Mouse (Mus musculus): ENCODE measurements around the gene Tbc1d10a. TPM values are rescaled to one million over a fixed set of nuclear protein-coding genes. Genes with fewer than 3 reads are reported as not detected.

Gene Tbc1d10a
- 50.9 TPM for polyA plus RNA-seq (2021)

DNA sequence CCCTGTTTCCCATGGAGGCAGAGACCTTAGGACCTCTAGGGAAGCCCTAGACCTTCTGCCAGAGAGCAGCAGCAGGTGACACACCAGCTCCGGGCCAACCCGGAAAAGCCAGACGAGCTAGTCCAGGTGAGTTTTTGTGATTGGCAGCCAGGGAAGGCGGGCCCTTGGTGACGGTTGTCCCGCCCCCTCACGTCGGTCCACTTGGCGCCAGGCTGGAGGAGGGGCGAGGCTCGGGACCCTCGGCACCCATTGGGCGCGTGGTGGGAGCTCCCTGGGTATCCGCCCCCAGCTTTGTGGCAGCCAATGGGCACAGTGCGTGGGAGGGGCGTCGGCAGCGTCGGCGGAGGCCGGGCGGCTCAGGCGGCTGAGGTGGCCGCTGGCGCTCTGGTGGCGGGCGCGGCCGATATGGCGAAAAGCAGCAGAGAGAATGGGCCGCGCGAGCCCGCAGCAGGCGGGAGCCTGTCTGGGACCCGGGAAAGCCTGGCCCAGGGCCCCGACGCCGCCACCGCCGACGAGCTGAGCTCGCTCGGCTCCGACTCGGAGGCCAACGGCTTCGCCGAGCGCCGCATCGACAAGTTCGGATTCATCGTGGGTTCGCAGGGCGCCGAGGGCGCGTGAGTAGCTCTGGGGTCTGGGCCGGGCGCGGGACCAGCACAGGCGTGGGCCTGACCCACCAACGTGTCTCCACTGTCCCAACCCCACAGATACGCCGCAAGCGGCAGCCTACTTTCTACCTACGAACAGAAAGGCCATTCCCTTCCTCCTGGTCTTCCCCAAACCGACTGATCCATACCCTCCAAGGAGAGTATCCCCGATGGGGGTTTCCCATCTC lies at the start of gene Tbc1d10a:
Gene Tbc1d10a (plus strand): TSS at position 304 of the 832 bp plus-strand sequence.
- ChIA-PET POLR2A (interaction anchor here (0.9 to 2.0 kb wide), 6 partner anchors 10 to 100 kb away, joined by 3 to 6 read pairs (median 4); no protein-coding TSS in a partner anchor), CTCF (interaction anchor here (0.9 to 2.1 kb wide), 8 partner anchors 9 to 72 kb away, joined by 3 to 9 read pairs (median 4); no protein-coding TSS in a partner anchor)
- peak; percentile 83 for DNase-seq (ENCODE audit: low read depth, low spot score)
- ATAC-seq, result peak; percentile 85
- TF ChIP-seq CTCF (IDR thresholded peaks at IDR 0.05), result no peak
- no peaks in the 10 kb centered on the region for H3K27me3 ChIP-seq
- in situ Hi-C loops (cut with MboI; ENCODE audit: low pct_unique_long_range_greater_than_20kb), result no loop called here

GRCm38 (mm10) chr11:4138964-4139363 lies 47.6 kb upstream of the Tbc1d10a start:
- DNase-seq (ENCODE audit: low read depth, low spot score), result no peak
- POLR2A ChIA-PET, result interaction anchor here (1.1 kb wide), 1 partner anchor 29 kb away, joined by 3 read pairs; no protein-coding TSS in a partner anchor
- ATAC-seq, result no peak
- TF ChIP-seq CTCF (IDR thresholded peaks at IDR 0.05), result no peak
- H3K27me3 ChIP-seq, result no peaks in the 10 kb centered on the region
- CTCF ChIA-PET, result interaction anchor here (1.1 to 1.3 kb wide), 3 partner anchors 11 to 120 kb away, joined by 3 to 5 read pairs (median 3); no protein-coding TSS in a partner anchor
- in situ Hi-C loops (cut with MboI; ENCODE audit: low pct_unique_long_range_greater_than_20kb), result loop anchor here (5.0 to 10.0 kb wide), 2 partner anchors 78 to 296 kb away; partner anchors contain the start of gene Castor1

DNA sequence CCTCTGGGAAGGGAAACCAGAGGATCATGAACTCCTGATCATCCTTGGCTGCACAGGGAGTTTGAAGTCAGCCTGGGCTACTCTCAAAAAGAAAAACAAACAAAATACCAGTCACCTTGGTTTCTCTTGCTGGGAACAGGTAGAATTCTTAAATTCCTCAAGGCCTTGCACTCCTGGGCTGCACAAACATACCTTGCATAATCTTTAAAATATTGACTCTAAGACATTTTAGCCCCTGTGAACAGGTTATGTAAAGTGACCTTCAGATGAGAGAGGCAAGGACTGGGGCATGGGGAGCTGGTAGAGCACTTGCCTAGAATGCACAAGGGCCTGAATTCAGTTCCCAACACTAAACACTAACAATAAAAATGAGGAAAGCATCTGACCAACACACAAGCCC lies 45.1 kb upstream of the Tbc1d10a start:
- in situ Hi-C loops (cut with MboI; ENCODE audit: low pct_unique_long_range_greater_than_20kb), result no loop called here
- TF ChIP-seq CTCF (IDR thresholded peaks at IDR 0.05), result no peak
- POLR2A ChIA-PET, result no interaction called here
- DNase-seq (ENCODE audit: low read depth, low spot score) (no peak), ATAC-seq (no peak)
- CTCF ChIA-PET, result interaction anchor here (0.7 kb wide), 1 partner anchor 18 kb away, joined by 3 read pairs; no protein-coding TSS in a partner anchor
- H3K27me3 ChIP-seq, result no peaks in the 10 kb centered on the region

- DNase-seq (ENCODE audit: low read depth, low spot score) (no peak), ATAC-seq (no peak)
- TF ChIP-seq CTCF (IDR thresholded peaks at IDR 0.05), result no peak
- H3K27me3 ChIP-seq, result no peaks in the 10 kb centered on the region
- POLR2A ChIA-PET, result no interaction called here
- in situ Hi-C loops (cut with MboI; ENCODE audit: low pct_unique_long_range_greater_than_20kb), result no loop called here
- CTCF ChIA-PET, result interaction anchor here (0.7 kb wide), 1 partner anchor 17 kb away, joined by 3 read pairs; no protein-coding TSS in a partner anchor
Measured at GRCm38 (mm10) chr11:4142352-4142751, 44.2 kb upstream of the Tbc1d10a start.

GRCm38 (mm10) chr11:4143281-4144062 lies 43.1 kb upstream of the Tbc1d10a start:
- ATAC-seq (no peak), DNase-seq (ENCODE audit: low read depth, low spot score) (no peak)
- CTCF ChIA-PET, result interaction anchor here (1.3 kb wide), 1 partner anchor 9 kb away, joined by 3 read pairs; no protein-coding TSS in a partner anchor

DNA sequence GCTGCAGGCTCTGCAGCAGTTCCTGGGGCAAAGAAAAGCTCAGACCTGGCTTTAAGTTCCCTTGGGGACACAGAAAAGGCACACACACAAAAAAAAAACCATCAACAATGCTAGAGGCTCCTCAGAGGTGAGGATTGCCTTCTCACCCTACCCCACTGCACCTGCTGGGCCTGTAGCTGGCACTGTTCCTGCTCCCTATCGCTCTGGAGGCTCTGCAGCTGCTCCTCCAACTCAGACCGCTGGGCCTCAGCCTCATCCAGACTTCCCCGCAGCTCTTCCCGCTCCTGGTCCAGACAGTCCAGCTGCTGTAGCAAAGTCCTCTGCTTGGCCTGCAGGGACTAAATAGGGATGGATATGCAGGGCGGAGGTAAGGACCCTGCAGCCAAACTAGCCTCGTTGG lies 40.2 kb upstream of the Tbc1d10a start:
- ATAC-seq (no peak), DNase-seq (ENCODE audit: low read depth, low spot score) (no peak)
- POLR2A ChIA-PET, result no interaction called here
- in situ Hi-C loops (cut with MboI; ENCODE audit: low pct_unique_long_range_greater_than_20kb), result no loop called here
- CTCF ChIA-PET, result interaction anchor here (1.4 kb wide), 1 partner anchor 73 kb away, joined by 3 read pairs; no protein-coding TSS in a partner anchor
- no peaks in the 10 kb centered on the region for H3K27me3 ChIP-seq
- no peak for TF ChIP-seq CTCF (IDR thresholded peaks at IDR 0.05)

More at GRCm38 (mm10) chr11:4143281-4144062, 43.1 kb upstream of the Tbc1d10a start:
- no peak for TF ChIP-seq CTCF (IDR thresholded peaks at IDR 0.05)
- POLR2A ChIA-PET, result interaction anchor here (1.5 kb wide), 1 partner anchor 17 kb away, joined by 5 read pairs; the partner anchor contains the start of genes Ccdc157 and Sf3a1
- in situ Hi-C loops (cut with MboI; ENCODE audit: low pct_unique_long_range_greater_than_20kb), result no loop called here
- H3K27me3 ChIP-seq, result no peaks in the 10 kb centered on the region

- ChIA-PET CTCF (interaction anchor here (1.4 to 1.6 kb wide), 2 partner anchors 13 to 72 kb away, joined by 3 to 4 read pairs; no protein-coding TSS in a partner anchor), POLR2A (no interaction called here)
- H3K27me3 ChIP-seq, result no peaks in the 10 kb centered on the region
- TF ChIP-seq CTCF (IDR thresholded peaks at IDR 0.05), result no peak
- DNase-seq (ENCODE audit: low read depth, low spot score) (no peak), ATAC-seq (no peak)
- in situ Hi-C loops (cut with MboI; ENCODE audit: low pct_unique_long_range_greater_than_20kb), result no loop called here
Measured at GRCm38 (mm10) chr11:4147098-4147497, 39.5 kb upstream of the Tbc1d10a start.

DNA sequence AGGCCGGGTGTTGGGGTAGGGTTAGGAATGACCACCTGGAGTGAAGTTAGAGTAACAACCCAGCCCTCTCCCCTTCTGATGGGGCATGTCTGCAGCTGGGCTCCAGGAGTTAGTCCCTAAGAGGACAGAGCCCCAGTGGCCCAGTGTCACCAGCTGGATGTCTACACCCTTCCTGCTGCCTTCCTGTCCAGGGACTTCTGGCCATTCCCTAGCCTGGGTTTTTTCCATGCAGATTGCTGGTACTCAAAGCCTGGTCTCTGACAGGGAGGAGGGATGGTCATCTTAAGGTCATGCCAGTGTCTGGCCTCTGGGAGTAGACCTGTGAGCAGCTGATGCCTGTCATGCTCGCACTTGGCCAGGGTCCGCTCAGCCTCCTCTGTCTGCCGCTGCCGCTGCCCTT lies 38.5 kb upstream of the Tbc1d10a start:
- ATAC-seq (no peak), DNase-seq (ENCODE audit: low read depth, low spot score) (no peak)
- no peak for TF ChIP-seq CTCF (IDR thresholded peaks at IDR 0.05)
- ChIA-PET POLR2A (no interaction called here), CTCF (interaction anchor here (1.6 kb wide), 1 partner anchor 14 kb away, joined by 4 read pairs; no protein-coding TSS in a partner anchor)
- H3K27me3 ChIP-seq, result no peaks in the 10 kb centered on the region
- in situ Hi-C loops (cut with MboI; ENCODE audit: low pct_unique_long_range_greater_than_20kb), result no loop called here

GRCm38 (mm10) chr11:4148536-4149156 lies 37.9 kb upstream of the Tbc1d10a start:
- DNase-seq (ENCODE audit: low read depth, low spot score) (no peak), ATAC-seq (no peak)
- no peaks in the 10 kb centered on the region for H3K27me3 ChIP-seq
- in situ Hi-C loops (cut with MboI; ENCODE audit: low pct_unique_long_range_greater_than_20kb), result no loop called here
- ChIA-PET CTCF (interaction anchor here (1.6 kb wide), 1 partner anchor 15 kb away, joined by 4 read pairs; no protein-coding TSS in a partner anchor), POLR2A (no interaction called here)
- TF ChIP-seq CTCF (IDR thresholded peaks at IDR 0.05), result no peak

DNA sequence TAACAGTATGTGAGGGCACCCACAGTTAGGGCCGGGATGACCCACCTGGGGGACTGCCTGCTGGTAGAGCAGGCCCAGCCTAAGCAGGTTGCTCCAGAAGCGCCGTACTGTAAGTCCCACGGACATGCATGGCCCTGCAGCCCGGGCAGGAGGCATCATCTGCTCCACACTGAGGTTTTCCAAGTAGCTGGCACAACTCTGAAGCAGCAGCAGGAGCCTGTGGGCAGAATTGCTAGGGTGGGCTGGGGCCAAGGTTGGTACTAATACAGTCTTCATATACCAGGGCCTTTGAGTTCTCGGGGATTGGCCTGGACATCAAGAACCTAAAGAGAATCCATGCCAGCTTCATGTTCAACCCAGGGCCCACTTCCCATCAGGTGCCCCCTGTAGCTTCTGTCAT lies 36.7 kb upstream of the Tbc1d10a start:
- ChIA-PET CTCF (interaction anchor here (0.9 to 1.1 kb wide), 2 partner anchors 9 to 11 kb away, joined by 3 read pairs; no protein-coding TSS in a partner anchor), POLR2A (no interaction called here)
- in situ Hi-C loops (cut with MboI; ENCODE audit: low pct_unique_long_range_greater_than_20kb), result no loop called here
- DNase-seq (ENCODE audit: low read depth, low spot score), result no peak
- no peak for TF ChIP-seq CTCF (IDR thresholded peaks at IDR 0.05)
- ATAC-seq, result no peak
- no peaks in the 10 kb centered on the region for H3K27me3 ChIP-seq
